Mouse (Mus musculus): ENCODE results near the gene Pdxp. TPM values are rescaled to one million over a fixed set of nuclear protein-coding genes. Genes with fewer than 3 reads are reported as not detected.

The Pdxp gene
- polyA plus RNA-seq, 1 experiment from 2014 or later: 102 TPM

GRCm38 (mm10) chr15:78948152-78948725 lies 34.5 kb downstream of the Pdxp start:
- Histone ChIP-seq H3K27me3 (replicated peaks; ENCODE audit: control insufficient read depth, insufficient read depth, low read length) (no peaks in the 10 kb centered on the region), H3K9me3 (ENCODE audit: control insufficient read depth, low read length) (no peaks in the 10 kb centered on the region), H3K27ac (ENCODE audit: low read length) (peak overlapping the region; percentile 3), H3K4me1 (replicated peaks; ENCODE audit: control insufficient read depth, insufficient read depth, low read length) (peaks cover 23% of the 10 kb centered on the region), H3K4me2 (ENCODE audit: low read length) (peak overlapping the region; percentile 75), H3K4me3 (replicated peaks; ENCODE audit: low read length) (peak overlapping the region; percentile 64), H3K36me3 (ENCODE audit: control insufficient read depth, insufficient read depth) (0 out of 2 replicates have a peak, but pooled peaks cover 3% of the 10 kb centered on the region), H3K9ac (replicated peaks; ENCODE audit: low read depth, low read length) (peak overlapping the region; percentile 82)
- 2% methylated on average over 11 of the region's 11 CpGs for WGBS
- ATAC-seq: peak; percentile 37

GRCm38 (mm10) chr15:78948883-78949282 lies 35.2 kb downstream of the Pdxp start:
- 96% methylated on average over 3 of the region's 3 CpGs for WGBS
- Histone ChIP-seq H3K9ac (replicated peaks; ENCODE audit: low read depth, low read length) (no peak overlapping the region), H3K4me2 (ENCODE audit: low read length) (peak overlapping the region; percentile 75), H3K27me3 (replicated peaks; ENCODE audit: control insufficient read depth, insufficient read depth, low read length) (no peaks in the 10 kb centered on the region), H3K4me3 (replicated peaks; ENCODE audit: low read length) (peak overlapping the region; percentile 64), H3K4me1 (replicated peaks; ENCODE audit: control insufficient read depth, insufficient read depth, low read length) (peaks cover 23% of the 10 kb centered on the region), H3K36me3 (ENCODE audit: control insufficient read depth, insufficient read depth) (0 out of 2 replicates have a peak, but pooled peaks cover 3% of the 10 kb centered on the region), H3K27ac (ENCODE audit: low read length) (no peak overlapping the region), H3K9me3 (ENCODE audit: control insufficient read depth, low read length) (no peaks in the 10 kb centered on the region)
- no peak for ATAC-seq

- ATAC-seq: no peak
- Histone ChIP-seq H3K27ac (ENCODE audit: low read length) (no peak overlapping the region), H3K9me3 (ENCODE audit: control insufficient read depth, low read length) (no peaks in the 10 kb centered on the region), H3K4me1 (replicated peaks; ENCODE audit: control insufficient read depth, insufficient read depth, low read length) (peaks cover 5% of the 10 kb centered on the region), H3K27me3 (replicated peaks; ENCODE audit: control insufficient read depth, insufficient read depth, low read length) (no peaks in the 10 kb centered on the region), H3K9ac (replicated peaks; ENCODE audit: low read depth, low read length) (no peak overlapping the region), H3K4me2 (ENCODE audit: low read length) (no peak overlapping the region), H3K4me3 (replicated peaks; ENCODE audit: low read length) (no peak overlapping the region), H3K36me3 (ENCODE audit: control insufficient read depth, insufficient read depth) (peaks cover 17% of the 10 kb centered on the region)
- 80% methylated on average over 3 of the region's 3 CpGs for WGBS
Observed at GRCm38 (mm10) chr15:78955663-78956062, 41.9 kb downstream of the Pdxp start.

- H3K4me2 ChIP-seq (ENCODE audit: low read length): no peak overlapping the region
- no peaks in the 10 kb centered on the region for H3K27me3 ChIP-seq (replicated peaks; ENCODE audit: control insufficient read depth, insufficient read depth, low read length)
- H3K36me3 ChIP-seq (ENCODE audit: control insufficient read depth, insufficient read depth): peaks cover 15% of the 10 kb centered on the region
- no peak overlapping the region for H3K27ac ChIP-seq (ENCODE audit: low read length)
- no peaks in the 10 kb centered on the region for H3K9me3 ChIP-seq (ENCODE audit: control insufficient read depth, low read length)
- no peak overlapping the region for H3K4me3 ChIP-seq (replicated peaks; ENCODE audit: low read length)
- no peak for ATAC-seq
- H3K9ac ChIP-seq (replicated peaks; ENCODE audit: low read depth, low read length): no peak overlapping the region
- WGBS: 88% methylated on average over 4 of the region's 4 CpGs
- 0 out of 2 replicates have a peak, but pooled peaks cover 2% of the 10 kb centered on the region for H3K4me1 ChIP-seq (replicated peaks; ENCODE audit: control insufficient read depth, insufficient read depth, low read length)
Observed at GRCm38 (mm10) chr15:78956351-78956750, 42.6 kb downstream of the Pdxp start.

GRCm38 (mm10) chr15:78957021-78957420 lies 43.3 kb downstream of the Pdxp start:
- Histone ChIP-seq H3K27ac (ENCODE audit: low read length) (no peak overlapping the region), H3K4me3 (replicated peaks; ENCODE audit: low read length) (no peak overlapping the region), H3K4me1 (replicated peaks; ENCODE audit: control insufficient read depth, insufficient read depth, low read length) (0 out of 2 replicates have a peak, but pooled peaks cover 2% of the 10 kb centered on the region), H3K36me3 (ENCODE audit: control insufficient read depth, insufficient read depth) (peaks cover 16% of the 10 kb centered on the region), H3K9me3 (ENCODE audit: control insufficient read depth, low read length) (no peaks in the 10 kb centered on the region), H3K9ac (replicated peaks; ENCODE audit: low read depth, low read length) (no peak overlapping the region), H3K4me2 (ENCODE audit: low read length) (no peak overlapping the region), H3K27me3 (replicated peaks; ENCODE audit: control insufficient read depth, insufficient read depth, low read length) (no peaks in the 10 kb centered on the region)
- ATAC-seq: no peak
- 85% methylated on average over 15 of the region's 15 CpGs for WGBS

- Histone ChIP-seq H3K4me1 (replicated peaks; ENCODE audit: control insufficient read depth, insufficient read depth, low read length) (no peaks in the 10 kb centered on the region), H3K27ac (ENCODE audit: low read length) (no peak overlapping the region), H3K4me2 (ENCODE audit: low read length) (no peak overlapping the region), H3K9ac (replicated peaks; ENCODE audit: low read depth, low read length) (no peak overlapping the region), H3K36me3 (ENCODE audit: control insufficient read depth, insufficient read depth) (peaks cover 14% of the 10 kb centered on the region), H3K9me3 (ENCODE audit: control insufficient read depth, low read length) (no peaks in the 10 kb centered on the region), H3K27me3 (replicated peaks; ENCODE audit: control insufficient read depth, insufficient read depth, low read length) (no peaks in the 10 kb centered on the region), H3K4me3 (replicated peaks; ENCODE audit: low read length) (no peak overlapping the region)
- ATAC-seq: no peak
- 91% methylated on average over 11 of the region's 11 CpGs for WGBS
Observed at GRCm38 (mm10) chr15:78959537-78959936, 45.8 kb downstream of the Pdxp start.

GRCm38 (mm10) chr15:78960088-78960487 lies 46.4 kb downstream of the Pdxp start:
- no peaks in the 10 kb centered on the region for H3K9me3 ChIP-seq (ENCODE audit: control insufficient read depth, low read length)
- no peak overlapping the region for H3K4me2 ChIP-seq (ENCODE audit: low read length)
- ATAC-seq: no peak
- H3K4me3 ChIP-seq (replicated peaks; ENCODE audit: low read length): no peak overlapping the region
- H3K9ac ChIP-seq (replicated peaks; ENCODE audit: low read depth, low read length): no peak overlapping the region
- no peak overlapping the region for H3K27ac ChIP-seq (ENCODE audit: low read length)
- H3K36me3 ChIP-seq (ENCODE audit: control insufficient read depth, insufficient read depth): peaks cover 14% of the 10 kb centered on the region
- no peaks in the 10 kb centered on the region for H3K4me1 ChIP-seq (replicated peaks; ENCODE audit: control insufficient read depth, insufficient read depth, low read length)
- 81% methylated on average over 4 of the region's 4 CpGs for WGBS
- H3K27me3 ChIP-seq (replicated peaks; ENCODE audit: control insufficient read depth, insufficient read depth, low read length): no peaks in the 10 kb centered on the region

- 28% methylated on average over 2 of the region's 2 CpGs for WGBS
- no peaks in the 10 kb centered on the region for H3K27me3 ChIP-seq (replicated peaks; ENCODE audit: control insufficient read depth, insufficient read depth, low read length)
- H3K36me3 ChIP-seq (ENCODE audit: control insufficient read depth, insufficient read depth): peaks cover 23% of the 10 kb centered on the region
- H3K4me1 ChIP-seq (replicated peaks; ENCODE audit: control insufficient read depth, insufficient read depth, low read length): no peaks in the 10 kb centered on the region
- no peak for ATAC-seq
- no peaks in the 10 kb centered on the region for H3K9me3 ChIP-seq (ENCODE audit: control insufficient read depth, low read length)
- H3K4me2 ChIP-seq (ENCODE audit: low read length): no peak overlapping the region
- H3K27ac ChIP-seq (ENCODE audit: low read length): no peak overlapping the region
- no peak overlapping the region for H3K4me3 ChIP-seq (replicated peaks; ENCODE audit: low read length)
- no peak overlapping the region for H3K9ac ChIP-seq (replicated peaks; ENCODE audit: low read depth, low read length)
Observed at GRCm38 (mm10) chr15:78962885-78963284, 49.2 kb downstream of the Pdxp start.
